Mouse (Mus musculus) embryonic facial prominence, embryonic 13.5 days (tissue): ENCODE results near the gene Man1a2. TPM values are rescaled to one million over a fixed set of nuclear protein-coding genes. Genes with fewer than 3 reads are reported as not detected.

Source experiments
- ATAC-seq: fragments of 200-750 bp; cut with Nextera tagmentation; 2 replicates; pipeline ENCODE4 v1.8.0; 2017; ENCODE audit warnings: low read depth; ENCODE audit not compliant: insufficient number of reproducible peaks, insufficient read depth, low FRiP score, low TSS enrichment
- H3K27ac ChIP-seq: fragments of 300-500 bp; sonication (generic); 2 replicates; pipeline ENCODE4 v1.5.1; 2015; ENCODE audit warnings: moderate library complexity, mild to moderate bottlenecking, inconsistent platforms
- H3K27me3 ChIP-seq: fragments of 300-500 bp; sonication (generic); 2 replicates; pipeline ENCODE4 v1.6.1; 2015; ENCODE audit warnings: mild to moderate bottlenecking, inconsistent platforms
- H3K36me3 ChIP-seq: fragments of 300-500 bp; sonication (generic); 2 replicates; pipeline ENCODE4 v1.6.1; 2015; ENCODE audit warnings: mild to moderate bottlenecking, inconsistent platforms
- H3K4me1 ChIP-seq: fragments of 300-500 bp; sonication (generic); 2 replicates; pipeline ENCODE4 v1.6.1; 2015; ENCODE audit warnings: inconsistent platforms
- H3K4me2 ChIP-seq: fragments of 300-500 bp; sonication (generic); 2 replicates; pipeline ENCODE4 v1.6.1; 2015; ENCODE audit warnings: moderate library complexity, mild to moderate bottlenecking, inconsistent platforms
- H3K4me3 ChIP-seq: fragments of 300-500 bp; sonication (generic); 2 replicates; pipeline ENCODE4 v1.5.1; 2015; ENCODE audit warnings: mild to moderate bottlenecking, inconsistent platforms
- H3K9ac ChIP-seq: fragments of 300-500 bp; sonication (generic); 2 replicates; pipeline ENCODE4 v1.6.1; 2015; ENCODE audit warnings: mild to moderate bottlenecking, inconsistent platforms
- H3K9me3 ChIP-seq: fragments of 300-500 bp; sonication (generic); 2 replicates; pipeline ENCODE4 v1.6.1; 2016; ENCODE audit warnings: inconsistent platforms
- WGBS: fragments of 180-500 bp; shearing (Covaris S2); methylation state at CpG from one replicate; pipeline ENCODE4 v1.1.7; 2015; ENCODE audit warnings: mixed read lengths; 5-methylcytosine and 5-hydroxymethylcytosine counted together
- polyA plus RNA-seq: library from polyadenylated mRNA; unstranded; fragments of >200 nt; fragmentation: Nextera tagmentation; extraction: Ambion mirVana; gene quantifications from 2 replicates; pipeline ENCODE4 v1.2.1, GENCODE M21; 2015

The Man1a2 gene
- polyA plus RNA-seq, 1 experiment from 2014 or later, result 64.1 TPM

DNA sequence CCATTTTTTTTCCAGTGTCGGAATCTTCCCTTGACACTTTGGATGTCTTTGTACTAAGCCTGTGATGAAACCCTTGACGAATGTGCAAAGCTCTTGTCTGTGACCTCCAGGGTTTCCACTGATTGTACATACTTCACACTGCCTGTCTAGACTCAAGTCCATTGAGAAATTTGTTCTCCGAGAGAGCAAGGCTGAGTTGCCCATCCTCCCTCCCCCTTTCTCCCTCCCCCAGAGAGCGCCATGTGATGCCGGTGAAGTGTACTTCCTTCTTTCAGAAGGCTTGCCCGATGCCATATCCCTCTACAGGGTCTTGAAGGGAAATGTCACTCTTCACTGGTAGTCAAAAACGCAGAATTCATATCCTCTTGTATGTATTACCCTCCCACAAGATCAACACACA, 26.8 kb upstream of the Man1a2 start:
- ATAC-seq, result no peak
- Histone ChIP-seq H3K4me3 (no peak overlapping the region), H3K4me1 (peaks cover 15% of the 10 kb centered on the region), H3K4me2 (no peak overlapping the region), H3K27me3 (no peaks in the 10 kb centered on the region), H3K27ac (no peak overlapping the region), H3K9me3 (no peaks in the 10 kb centered on the region), H3K9ac (no peak overlapping the region), H3K36me3 (no peaks in the 10 kb centered on the region)
- WGBS, result 71% methylated on average over 7 of the region's 7 CpGs

- Histone ChIP-seq H3K4me3 (no peak overlapping the region), H3K36me3 (no peaks in the 10 kb centered on the region), H3K9ac (no peak overlapping the region), H3K27me3 (no peaks in the 10 kb centered on the region), H3K4me1 (peaks cover 15% of the 10 kb centered on the region), H3K4me2 (peak overlapping the region; percentile 26; the same call in 1 of the 2 replicates), H3K9me3 (no peaks in the 10 kb centered on the region), H3K27ac (no peak overlapping the region)
- WGBS, result 15% methylated on average over 4 of the region's 4 CpGs
- ATAC-seq, result no peak
Observed at GRCm38 (mm10) chr3:100711486-100711885, 26.2 kb upstream of the Man1a2 start.

GRCm38 (mm10) chr3:100707117-100707516, 21.8 kb upstream of the Man1a2 start:
- Histone ChIP-seq H3K4me2 (no peak overlapping the region), H3K4me3 (no peak overlapping the region), H3K4me1 (peaks cover 35% of the 10 kb centered on the region), H3K36me3 (no peaks in the 10 kb centered on the region), H3K9me3 (no peaks in the 10 kb centered on the region), H3K27me3 (no peaks in the 10 kb centered on the region), H3K9ac (no peak overlapping the region), H3K27ac (no peak overlapping the region)
- ATAC-seq, result no peak
- WGBS, result 84% methylated on average over 4 of the region's 4 CpGs

DNA sequence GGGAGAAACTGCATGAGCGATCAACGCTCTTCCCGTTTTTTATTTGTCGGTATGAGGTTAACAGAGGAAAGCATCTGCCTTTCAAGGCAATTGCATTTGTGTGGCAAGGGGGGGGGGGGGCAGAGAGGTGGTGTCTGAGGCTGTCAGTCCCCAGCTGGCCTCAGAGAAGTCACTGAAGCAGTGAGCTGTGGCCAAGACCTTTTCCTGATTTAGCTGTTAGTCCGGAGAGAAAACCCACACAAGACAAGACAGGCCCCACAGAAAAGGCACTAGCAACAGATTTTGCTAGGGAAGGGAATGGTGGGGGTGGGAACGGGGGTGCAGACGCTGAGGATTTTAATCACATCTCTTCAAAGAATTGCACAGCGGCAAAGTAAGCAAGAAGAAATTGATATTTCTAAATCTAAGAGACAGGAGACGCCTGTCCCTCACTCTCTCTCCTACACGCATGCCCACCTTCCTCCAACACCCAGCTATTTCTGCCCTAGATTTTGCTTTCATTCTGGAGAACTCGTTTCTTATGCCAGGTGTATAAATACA, 19.9 kb upstream of the Man1a2 start:
- H3K9me3 ChIP-seq, result no peaks in the 10 kb centered on the region
- H3K4me2 ChIP-seq, result no peak overlapping the region
- H3K27ac ChIP-seq, result no peak overlapping the region
- 60% methylated on average over 11 of the region's 11 CpGs for WGBS
- no peaks in the 10 kb centered on the region for H3K27me3 ChIP-seq
- no peak overlapping the region for H3K4me3 ChIP-seq
- peaks cover 29% of the 10 kb centered on the region for H3K4me1 ChIP-seq
- ATAC-seq, result no peak
- no peaks in the 10 kb centered on the region for H3K36me3 ChIP-seq
- no peak overlapping the region for H3K9ac ChIP-seq

DNA sequence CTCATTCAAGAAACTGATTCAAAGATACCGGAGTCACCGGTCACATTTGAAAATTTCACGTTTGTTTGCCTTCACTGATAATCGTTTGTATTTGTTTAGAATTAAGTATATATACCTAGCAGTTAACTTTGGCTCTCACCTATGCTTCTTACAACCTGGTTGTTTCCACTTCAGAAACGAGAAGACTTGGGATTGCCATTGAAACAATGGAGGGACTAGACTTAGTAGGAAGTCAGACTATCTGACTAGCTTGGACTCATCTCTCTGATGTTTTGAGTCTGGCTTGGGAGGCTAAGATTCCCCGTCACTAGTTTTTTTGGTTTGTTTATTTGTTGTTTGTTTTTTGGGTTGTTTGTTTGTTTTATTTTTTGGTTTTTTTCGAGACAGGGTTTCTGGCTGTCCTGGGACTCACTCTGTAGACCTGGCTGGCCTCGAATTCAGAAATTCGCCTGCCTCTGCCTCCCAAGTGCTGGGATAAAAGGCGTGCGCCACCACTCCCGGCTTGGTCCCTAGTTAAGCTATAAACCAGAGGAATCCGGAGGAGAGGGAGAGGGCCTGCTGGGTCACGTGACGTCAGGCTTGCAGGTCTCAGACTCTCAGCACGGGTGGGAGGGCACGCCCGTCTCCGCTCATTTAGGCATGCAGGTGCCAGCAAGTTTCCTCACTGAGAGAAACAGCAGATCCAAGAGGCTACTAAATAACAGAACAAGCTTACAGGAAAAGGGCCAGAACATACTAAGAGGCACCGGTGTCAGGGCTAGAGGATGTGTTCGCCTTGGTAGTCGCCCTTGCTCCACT, 18.7 kb upstream of the Man1a2 start:
- no peaks in the 10 kb centered on the region for H3K27me3 ChIP-seq
- no peak overlapping the region for H3K4me2 ChIP-seq
- H3K9ac ChIP-seq, result no peak overlapping the region
- H3K36me3 ChIP-seq, result no peaks in the 10 kb centered on the region
- 76% methylated on average over 22 of the region's 22 CpGs for WGBS
- no peak overlapping the region for H3K4me3 ChIP-seq
- no peak overlapping the region for H3K27ac ChIP-seq
- no peaks in the 10 kb centered on the region for H3K9me3 ChIP-seq
- no peak for ATAC-seq
- H3K4me1 ChIP-seq, result peaks cover 31% of the 10 kb centered on the region

DNA sequence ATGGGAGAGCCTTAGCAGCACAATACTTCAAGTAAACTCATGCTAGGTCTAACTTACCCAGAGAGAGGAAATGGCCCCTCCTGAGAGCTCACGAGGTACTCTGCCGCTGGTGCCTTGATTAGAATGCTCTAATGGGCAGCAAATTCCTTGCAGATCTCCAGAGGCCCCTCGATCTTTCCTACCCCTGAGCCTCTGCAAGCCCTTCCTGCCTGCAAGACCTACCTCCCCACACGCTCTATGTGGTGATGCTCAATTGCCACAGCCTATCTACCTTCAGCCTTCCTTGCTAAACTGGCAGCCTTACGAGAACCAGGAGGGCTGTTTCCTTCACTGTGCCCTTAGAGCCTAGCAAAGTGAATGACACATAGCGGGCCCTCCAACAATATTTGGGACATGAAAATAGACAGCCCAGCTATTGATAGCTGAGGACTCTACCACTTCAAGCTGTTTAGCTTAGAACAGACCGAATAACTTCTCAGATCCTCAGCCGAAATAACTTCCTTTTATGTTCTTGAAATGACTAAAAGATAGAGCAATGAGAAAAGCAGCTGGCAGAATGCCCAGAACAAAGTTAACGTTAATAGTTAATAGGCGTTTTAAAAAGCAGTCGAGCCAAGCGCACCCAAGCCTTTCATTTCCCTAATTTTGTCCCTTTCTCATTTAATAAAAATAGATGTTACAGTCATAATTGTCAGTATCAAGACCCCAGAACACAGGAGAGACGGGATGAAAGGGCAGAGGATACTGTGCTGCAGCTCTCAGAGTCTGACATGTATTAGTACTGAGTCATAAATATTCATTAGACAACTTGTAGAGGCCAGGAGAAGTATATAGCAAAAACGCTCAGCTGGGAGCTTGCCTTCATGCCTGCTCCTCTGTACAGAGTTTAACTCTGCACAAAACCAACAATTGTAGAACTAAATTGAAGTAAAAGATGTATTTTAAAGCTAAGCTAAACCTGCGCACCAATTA, 17.9 kb upstream of the Man1a2 start:
- H3K27me3 ChIP-seq, result no peaks in the 10 kb centered on the region
- H3K4me2 ChIP-seq, result 0 out of 2 replicates have a peak overlapping the region, but pooled peaks have one; percentile 9
- 33% methylated on average over 15 of the region's 15 CpGs for WGBS
- H3K4me3 ChIP-seq, result no peak overlapping the region
- peaks cover 31% of the 10 kb centered on the region for H3K4me1 ChIP-seq
- no peak for ATAC-seq
- H3K9me3 ChIP-seq, result no peaks in the 10 kb centered on the region
- no peaks in the 10 kb centered on the region for H3K36me3 ChIP-seq
- no peak overlapping the region for H3K27ac ChIP-seq
- H3K9ac ChIP-seq, result no peak overlapping the region

DNA sequence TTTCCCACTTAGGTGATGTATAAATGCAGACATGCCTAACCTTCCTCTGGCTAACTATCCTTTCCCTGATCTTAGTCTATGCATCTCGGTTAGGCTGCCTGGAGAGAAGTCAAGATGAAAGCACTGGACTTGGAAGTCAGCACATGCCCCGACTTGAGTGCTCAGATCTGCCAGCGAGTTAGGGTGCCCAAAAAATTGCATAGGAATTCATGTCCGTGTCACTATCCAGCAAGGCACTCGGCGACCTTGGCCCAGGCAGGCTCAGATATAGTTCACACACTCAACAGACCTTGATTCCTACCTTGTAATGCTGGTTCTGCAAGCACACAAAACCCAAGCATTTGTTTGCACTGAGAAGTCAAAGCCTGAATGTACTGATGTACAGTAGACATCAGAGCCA, 3.4 kb upstream of the Man1a2 start:
- H3K27me3 ChIP-seq, result no peaks in the 10 kb centered on the region
- no peak overlapping the region for H3K27ac ChIP-seq
- H3K4me3 ChIP-seq, result no peak overlapping the region
- peaks cover 6% of the 10 kb centered on the region; the same call in 1 of the 2 replicates for H3K4me1 ChIP-seq
- no peak overlapping the region for H3K4me2 ChIP-seq
- H3K9me3 ChIP-seq, result no peaks in the 10 kb centered on the region
- no peaks in the 10 kb centered on the region for H3K36me3 ChIP-seq
- H3K9ac ChIP-seq, result no peak overlapping the region
- no peak for ATAC-seq
- 78% methylated on average over 6 of the region's 6 CpGs for WGBS

DNA sequence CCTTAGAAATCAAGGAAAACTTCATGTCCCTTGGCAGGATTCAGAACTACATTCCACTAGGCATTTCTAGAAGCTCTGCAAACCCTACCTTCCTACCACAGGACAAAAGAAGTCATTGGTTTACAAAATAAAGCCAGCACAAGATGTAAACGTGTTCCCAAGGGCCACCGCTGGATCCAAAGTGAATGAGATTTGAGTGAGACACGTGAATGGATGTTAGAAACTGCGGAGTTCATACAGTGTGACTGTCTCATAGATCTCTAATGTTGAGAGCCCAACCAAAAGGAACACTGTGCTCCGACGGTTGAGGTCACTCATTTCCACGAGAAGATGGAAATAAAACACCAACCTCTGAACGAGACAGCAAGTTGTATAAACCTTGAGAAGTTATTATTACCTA, 1.5 kb upstream of the Man1a2 start:
- no peak for ATAC-seq
- no peaks in the 10 kb centered on the region for H3K9me3 ChIP-seq
- no peaks in the 10 kb centered on the region for H3K27me3 ChIP-seq
- H3K4me2 ChIP-seq, result peak overlapping the region; percentile 92
- H3K27ac ChIP-seq, result no peak overlapping the region
- peaks cover 19% of the 10 kb centered on the region for H3K4me1 ChIP-seq
- H3K36me3 ChIP-seq, result no peaks in the 10 kb centered on the region
- no peak overlapping the region for H3K9ac ChIP-seq
- H3K4me3 ChIP-seq, result 0 out of 2 replicates have a peak overlapping the region, but pooled peaks have one; percentile 84
- 89% methylated on average over 8 of the region's 8 CpGs for WGBS

DNA sequence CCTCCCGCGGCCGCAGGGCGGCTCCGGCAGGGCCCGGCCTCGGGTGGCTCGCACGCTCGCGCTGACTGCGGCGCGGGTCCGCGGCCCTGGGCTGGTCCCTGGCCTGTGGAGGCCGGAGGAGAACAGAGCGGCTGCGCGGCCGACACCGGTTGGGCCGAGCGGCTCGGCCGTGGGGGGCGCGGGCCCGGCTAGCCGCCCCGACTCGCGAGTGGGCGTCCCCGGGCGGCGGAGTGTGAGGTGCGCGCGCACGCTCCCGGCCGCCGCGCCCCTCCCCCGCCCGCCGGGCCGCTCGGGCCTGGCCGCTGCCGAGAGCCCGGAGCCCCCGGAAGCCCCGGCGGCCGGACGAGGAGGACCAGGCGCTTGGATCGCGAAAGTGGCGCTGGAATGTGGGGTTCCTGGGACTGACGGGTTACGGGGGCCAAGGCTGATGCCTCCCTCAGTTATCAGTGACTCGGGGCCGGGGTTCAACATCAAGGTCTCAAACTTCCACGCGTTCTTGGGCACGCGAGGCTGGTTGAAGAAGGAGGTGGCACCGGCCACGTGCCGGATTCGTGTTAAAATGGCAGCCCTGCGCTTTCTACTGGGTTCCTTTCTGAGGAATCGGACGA, 564 bp upstream of the Man1a2 start:
- Histone ChIP-seq H3K4me2 (peak overlapping the region; percentile 92), H3K4me3 (peak overlapping the region; percentile 84), H3K27me3 (no peaks in the 10 kb centered on the region), H3K4me1 (peaks cover 25% of the 10 kb centered on the region), H3K9ac (peak overlapping the region; percentile 95), H3K36me3 (no peaks in the 10 kb centered on the region), H3K27ac (peak overlapping the region; percentile 98), H3K9me3 (no peaks in the 10 kb centered on the region)
- WGBS, result 2% methylated on average over 67 of the region's 77 CpGs
- ATAC-seq, result peak; percentile 84

DNA sequence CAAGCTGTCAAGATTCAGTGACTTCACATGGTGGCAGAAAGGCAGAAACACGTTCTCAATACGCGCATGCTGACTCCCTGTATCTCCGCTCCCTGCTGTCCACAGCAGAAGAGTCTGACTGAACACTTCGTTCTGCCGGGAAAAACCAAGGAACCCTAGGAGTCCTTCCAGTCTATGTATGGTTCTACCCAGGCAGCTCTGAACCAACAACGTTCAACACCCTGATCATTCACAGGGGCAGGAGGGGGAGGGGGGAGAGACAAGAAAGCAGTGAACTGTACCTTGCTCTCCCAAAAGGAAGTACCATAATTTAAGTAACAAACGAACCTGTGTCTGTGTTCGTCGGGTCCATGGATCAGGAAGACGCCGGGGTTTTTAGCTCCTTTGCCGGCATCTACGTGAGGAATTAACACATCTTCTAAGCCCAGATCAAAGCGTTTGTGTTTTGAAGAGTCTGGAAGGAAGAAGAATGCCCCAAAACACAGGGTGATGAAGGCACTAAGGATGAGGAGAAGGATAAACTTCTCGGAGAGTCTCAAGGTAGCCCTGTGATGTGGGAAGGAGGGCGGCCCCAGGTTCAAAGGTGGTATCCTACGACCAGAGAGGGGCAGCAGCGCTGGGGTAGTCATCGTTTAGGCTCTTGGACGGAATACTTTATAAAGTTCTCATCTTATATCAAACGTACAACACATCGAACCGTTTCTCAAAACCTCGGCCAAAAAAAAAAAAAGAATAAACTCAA, 898 bp downstream of the Man1a2 start:
- no peak for ATAC-seq
- H3K4me1 ChIP-seq, result peaks cover 28% of the 10 kb centered on the region
- no peaks in the 10 kb centered on the region for H3K36me3 ChIP-seq
- H3K4me3 ChIP-seq, result peak overlapping the region; percentile 84
- H3K27me3 ChIP-seq, result no peaks in the 10 kb centered on the region
- no peaks in the 10 kb centered on the region for H3K9me3 ChIP-seq
- WGBS, result under 1% methylated on average over 25 of the region's 25 CpGs
- H3K27ac ChIP-seq, result no peak overlapping the region
- H3K4me2 ChIP-seq, result peak overlapping the region; percentile 92
- peak overlapping the region; percentile 95 for H3K9ac ChIP-seq

- Histone ChIP-seq H3K9ac (peak overlapping the region; percentile 71), H3K4me2 (peak overlapping the region; percentile 92), H3K4me1 (peaks cover 32% of the 10 kb centered on the region), H3K4me3 (peak overlapping the region; percentile 84), H3K36me3 (no peaks in the 10 kb centered on the region), H3K9me3 (no peaks in the 10 kb centered on the region), H3K27me3 (no peaks in the 10 kb centered on the region), H3K27ac (no peak overlapping the region)
- 7% methylated on average over 3 of the region's 3 CpGs for WGBS
- ATAC-seq, result no peak
Observed at GRCm38 (mm10) chr3:100682841-100683240, 2.5 kb downstream of the Man1a2 start.
